Mouse (Mus musculus) spleen, adult 12 weeks (tissue): ENCODE measurements around the gene Pcdh15.

Experiments
- DNase-seq: peaks from one replicate; pipeline ENCODE4 v3.0.0; 2022; ENCODE audit warnings: low spot score

The Pcdh15 gene

GRCm38 (mm10) chr10:73953362-73953761, 854.2 kb downstream of the Pcdh15 start:
- DNase-seq, result no peak

- DNase-seq, result no peak
These were observed 884.9 kb downstream of the Pcdh15 start for GRCm38 (mm10) chr10:73984057-73984456.

- no peak for DNase-seq
These were observed 909.7 kb downstream of the Pcdh15 start for GRCm38 (mm10) chr10:74008836-74009235.

GRCm38 (mm10) chr10:74023091-74023490, 923.9 kb downstream of the Pcdh15 start:
- DNase-seq, result no peak

GRCm38 (mm10) chr10:74053059-74053458, 953.9 kb downstream of the Pcdh15 start:
- no peak for DNase-seq

GRCm38 (mm10) chr10:74086653-74087052, 987.5 kb downstream of the Pcdh15 start:
- DNase-seq, result no peak

GRCm38 (mm10) chr10:74098296-74098695, 999.2 kb downstream of the Pcdh15 start:
- no peak for DNase-seq

- DNase-seq, result no peak
These were observed 1015.0 kb downstream of the Pcdh15 start for GRCm38 (mm10) chr10:74114107-74114506.

- DNase-seq, result no peak
These were observed 1017.7 kb downstream of the Pcdh15 start for GRCm38 (mm10) chr10:74116817-74117216.

GRCm38 (mm10) chr10:74123421-74123820, 1024.3 kb downstream of the Pcdh15 start:
- no peak for DNase-seq

- DNase-seq, result no peak
These were observed 1030.0 kb downstream of the Pcdh15 start for GRCm38 (mm10) chr10:74129192-74129591.

GRCm38 (mm10) chr10:74129665-74130064, 1030.5 kb downstream of the Pcdh15 start:
- no peak for DNase-seq

- DNase-seq, result no peak
These were observed 1031.7 kb downstream of the Pcdh15 start for GRCm38 (mm10) chr10:74130805-74131204.

- no peak for DNase-seq
These were observed 1048.8 kb downstream of the Pcdh15 start for GRCm38 (mm10) chr10:74147966-74148365.

- no peak for DNase-seq
These were observed 1082.8 kb downstream of the Pcdh15 start for GRCm38 (mm10) chr10:74181921-74182320.

- no peak for DNase-seq
These were observed 1104.5 kb downstream of the Pcdh15 start for GRCm38 (mm10) chr10:74203650-74204049.

GRCm38 (mm10) chr10:74217268-74217667, 1118.1 kb downstream of the Pcdh15 start:
- no peak for DNase-seq

- DNase-seq, result no peak
These were observed 1121.3 kb downstream of the Pcdh15 start for GRCm38 (mm10) chr10:74220439-74220838.

- DNase-seq, result no peak
These were observed 1158.7 kb downstream of the Pcdh15 start for GRCm38 (mm10) chr10:74257716-74258446.

GRCm38 (mm10) chr10:74258639-74259038, 1159.5 kb downstream of the Pcdh15 start:
- no peak for DNase-seq

GRCm38 (mm10) chr10:74269637-74270269, 1170.6 kb downstream of the Pcdh15 start:
- DNase-seq, result no peak

- no peak for DNase-seq
These were observed 1171.8 kb downstream of the Pcdh15 start for GRCm38 (mm10) chr10:74270894-74271293.

GRCm38 (mm10) chr10:74304120-74304519, 1205.0 kb downstream of the Pcdh15 start:
- no peak for DNase-seq
